Mouse (Mus musculus) testis, adult 2 months (tissue): ENCODE measurements around the gene Tbc1d16.

ENCODE experiments used
- CTCF ChIP-seq: fragments of 200-500 bp; IDR thresholded peaks from 2 replicates; pipeline ENCODE4 v1.5.1; 2012; ENCODE audit warnings: low read depth, mild to moderate bottlenecking, inconsistent platforms, low read length, moderate library complexity; ENCODE audit not compliant: control insufficient read depth, insufficient read depth, insufficient replicate concordance
- POLR2A ChIP-seq: fragments of 200-500 bp; IDR thresholded peaks from 2 replicates; pipeline ENCODE4 v1.6.1; 2012; ENCODE audit warnings: low read depth, mild to moderate bottlenecking, inconsistent platforms, low read length, moderate library complexity; ENCODE audit not compliant: control insufficient read depth

DNA sequence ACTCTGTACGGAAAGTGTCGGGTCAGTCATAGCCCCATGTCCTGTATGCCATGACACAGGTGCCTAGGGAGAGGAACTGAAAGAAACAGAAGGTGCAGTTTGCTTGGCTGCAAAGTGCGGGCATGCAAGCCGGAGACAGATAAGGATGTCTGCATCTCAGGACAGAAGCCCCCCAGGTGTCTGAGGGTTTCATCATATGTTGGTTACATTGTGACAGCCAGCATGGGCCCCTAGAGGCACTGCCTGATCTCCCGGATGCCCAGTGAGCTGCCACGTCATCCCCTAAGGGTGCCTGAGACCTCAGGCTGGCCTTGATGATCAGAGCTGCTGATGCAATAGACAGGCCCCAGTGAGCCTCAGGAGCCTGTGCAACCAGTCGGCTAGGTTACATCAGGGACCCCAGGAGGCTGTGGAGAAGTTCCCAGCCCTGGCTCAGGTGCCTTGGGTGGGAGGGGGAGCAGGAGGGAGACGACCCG lies 36.7 kb downstream of the Tbc1d16 start:
- TF ChIP-seq POLR2A (no peak), CTCF (no peak)
